Mouse (Mus musculus): ENCODE measurements around the gene Gm21677.
"Not testable (repeated sequence)": the region's sequence is repeated elsewhere in the genome, so short reads cannot be mapped to it uniquely, and the experiment has no call there.

Gene Gm21677

GRCm38 (mm10) chrY:3306349-3306748 lies at the start of gene Gm21677:
Gene Gm21677, minus strand, starts transcription at chrY:3306449.
- not testable (repeated sequence) for DNase-seq (ENCODE audit: low read depth)

- DNase-seq (ENCODE audit: low read depth): not testable (repeated sequence)
Measured at GRCm38 (mm10) chrY:3345229-3345628, 39.0 kb upstream of the Gm21677 start, which contains the start of gene Gm21693. Gene Gm21693, minus strand, starts transcription at chrY:3345329.

GRCm38 (mm10) chrY:3340661-3341060 lies 34.4 kb upstream of the Gm21677 start:
- DNase-seq (ENCODE audit: low read depth): not testable (repeated sequence)
